Mouse (Mus musculus): ENCODE measurements at regions not wholly inside any gene's neighbourhood (a gene's known extent, or its start where the extent isn't known, plus 50 kb on each side); places are given as distances from the start of the nearest gene placed in this dataset.

- TF ChIP-seq CTCF (conservative IDR thresholded peaks at IDR 0.05; ENCODE audit: low read length) (no peak), NANOG (IDR thresholded peaks at IDR 0.05; ENCODE audit: borderline replicate concordance, low read length) (no peak), POU5F1 (IDR thresholded peaks at IDR 0.05; ENCODE audit: borderline replicate concordance, low read length) (no peak)
These were observed 112.6 kb downstream of the Tomm20 start for GRCm38 (mm10) chr8:126833006-126833405.

Data from E14TG2a.4 (cell line).